In the genomic region with DNA sequence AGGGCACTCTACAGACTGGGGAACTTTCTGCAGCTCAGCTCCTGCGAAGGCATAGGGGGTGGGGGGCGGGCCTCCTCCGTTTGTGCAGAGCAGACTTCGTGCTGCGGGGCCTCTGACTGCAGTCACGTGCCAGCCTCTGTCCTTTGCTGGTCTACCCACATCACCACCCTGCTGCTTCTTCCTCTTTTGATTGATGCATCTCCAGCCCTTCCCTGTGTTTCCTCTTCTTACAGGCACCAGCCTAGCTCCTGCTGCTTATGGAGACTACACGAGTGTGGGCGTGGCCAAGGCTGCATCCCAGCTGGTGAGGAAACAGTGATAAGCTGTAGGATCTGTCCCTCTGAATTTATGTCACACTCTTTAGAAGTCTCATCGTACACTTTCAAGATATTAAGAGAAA, we compare ENCODE assay signal across 11 mouse cellular contexts. TPM values are rescaled to one million over a fixed set of nuclear protein-coding genes. Genes with fewer than 3 reads are reported as not detected.
A peak's percentile ranks its signal among the peaks of the same experiment; 100 is the strongest.
DNase-seq lines count a peak whose midpoint lies in the region; ATAC-seq lines count a peak whose summit lies in the region.
"Had no signal": no experiment of that assay in that cellular context is flagged by ENCODE, and none has a peak within 500 bp of the region (broad histone marks: within the 10 kb centered on the region; RNA-seq: fewer than 3 reads in every experiment).

No protein-coding gene starts in this region.

- no peak overlapping the region for H3K4me2 ChIP-seq in embryonic facial prominence, embryonic 14.5 days (ENCODE audit: low read depth, low read length)
- H3K4me2 ChIP-seq: midbrain, embryonic 12.5 days had no signal

- peak; percentile 9 for DNase-seq in embryonic facial prominence, embryonic 14.5 days (ENCODE audit: low spot score)
- DNase-seq in embryonic facial prominence, embryonic 10.5 days (ENCODE audit: low spot score): no peak
- peak; percentile 22 to 39 for DNase-seq in left cerebral cortex, postnatal 14 days (ENCODE audit: low spot score in 2 of 2)
- no peak for DNase-seq in left cerebral cortex, postnatal 4 days
- DNase-seq in layer of hippocampus, adult 9-10 months (ENCODE audit: low spot score): peak; percentile 15
- DNase-seq in monocyte, adult 2 months (ENCODE audit: low read depth in 1 of 2, low spot score in 2 of 2): peak; percentile 38 to 51
- DNase-seq in B cell, adult 2 months: no peak
- no peak for DNase-seq in spleen, postnatal 4 days (ENCODE audit: low spot score in 2 of 2)
- DNase-seq: cerebellum, postnatal 25 days; spleen, adult 18-20 months had no signal

- H3K9me3 ChIP-seq in embryonic facial prominence, embryonic 14.5 days (ENCODE audit: control insufficient read depth, low read length): no peaks in the 10 kb centered on the region
- no peaks in the 10 kb centered on the region for H3K9me3 ChIP-seq in embryonic facial prominence, embryonic 10.5 days
- H3K9me3 ChIP-seq: midbrain, embryonic 12.5 days had no signal

- no peaks in the 10 kb centered on the region for H3K36me3 ChIP-seq in embryonic facial prominence, embryonic 14.5 days (ENCODE audit: control insufficient read depth, insufficient read depth, low read length)
- no peaks in the 10 kb centered on the region for H3K36me3 ChIP-seq in embryonic facial prominence, embryonic 10.5 days (replicated peaks)
- H3K36me3 ChIP-seq: midbrain, embryonic 12.5 days had no signal

- intact Hi-C loops in left cerebral cortex, postnatal 14 days (cut with DNase I): no loop called here
- intact Hi-C loops in left cerebral cortex, postnatal 4 days (cut with DNase I): no loop called here

- no peak overlapping the region for H3K9ac ChIP-seq in embryonic facial prominence, embryonic 14.5 days (ENCODE audit: low read depth, low read length)
- H3K9ac ChIP-seq: midbrain, embryonic 12.5 days had no signal

- WGBS in embryonic facial prominence, embryonic 14.5 days: 46% methylated on average over 6 of the region's 9 CpGs
- WGBS in embryonic facial prominence, embryonic 10.5 days: 58% methylated on average over 9 of the region's 9 CpGs

- H3K4me1 ChIP-seq in embryonic facial prominence, embryonic 14.5 days (ENCODE audit: control insufficient read depth, insufficient read depth, low read length): no peaks in the 10 kb centered on the region
- H3K4me1 ChIP-seq in embryonic facial prominence, embryonic 10.5 days: peaks cover 11% of the 10 kb centered on the region
- H3K4me1 ChIP-seq: midbrain, embryonic 12.5 days had no signal

- no peak overlapping the region for H3K27ac ChIP-seq in embryonic facial prominence, embryonic 14.5 days (replicated peaks; ENCODE audit: low read depth, low read length)
- no peak overlapping the region for H3K27ac ChIP-seq in embryonic facial prominence, embryonic 10.5 days (replicated peaks)
- H3K27ac ChIP-seq: midbrain, embryonic 12.5 days had no signal

- no peaks in the 10 kb centered on the region for H3K27me3 ChIP-seq in embryonic facial prominence, embryonic 14.5 days (replicated peaks; ENCODE audit: control insufficient read depth, insufficient read depth, low read length)
- 0 out of 2 replicates have a peak, but pooled peaks cover 3% of the 10 kb centered on the region for H3K27me3 ChIP-seq in embryonic facial prominence, embryonic 10.5 days (replicated peaks; ENCODE audit: low read depth, poor library complexity, severe bottlenecking)
- H3K27me3 ChIP-seq: midbrain, embryonic 12.5 days had no signal

- ATAC-seq in embryonic facial prominence, embryonic 14.5 days (ENCODE audit: low read depth): no peak

- H3K4me3 ChIP-seq in embryonic facial prominence, embryonic 14.5 days (ENCODE audit: low read depth, low read length): no peak overlapping the region
- no peak overlapping the region for H3K4me3 ChIP-seq in embryonic facial prominence, embryonic 10.5 days
- H3K4me3 ChIP-seq: midbrain, embryonic 12.5 days had no signal

RNA-seq across cellular contexts. Expression of a gene that starts 33.6 kb away (rescaled TPM):
- 4.1 and 4.7 TPM in 2 replicates for polyA plus RNA-seq in embryonic facial prominence, embryonic 14.5 days (2014; fragmentation: Nextera tagmentation; extraction: Ambion mirVana)
- 1.8 and 2.2 TPM in 2 replicates for polyA plus RNA-seq in embryonic facial prominence, embryonic 10.5 days (2016; fragmentation: Nextera tagmentation; extraction: Ambion mirVana)
- total RNA-seq in left cerebral cortex, postnatal 14 days (2021): 1 to 10 TPM; 2.0 to 3.1 TPM
- 1 to 10 TPM; 1.4 to 1.8 TPM for total RNA-seq in left cerebral cortex, postnatal 4 days (2021)

Comparison
In these comparisons a context has a peak if more than half of its experiments do, and no peak if none do; other contexts are left out.
1. DNase-seq: peak in embryonic facial prominence, embryonic 14.5 days (single experiment), left cerebral cortex, postnatal 14 days (2 of 2), layer of hippocampus, adult 9-10 months (single experiment) and monocyte, adult 2 months (2 of 2); none in embryonic facial prominence, embryonic 10.5 days (single experiment), left cerebral cortex, postnatal 4 days (single experiment), B cell, adult 2 months (0 of 2) and spleen, postnatal 4 days (0 of 2).